Mouse (Mus musculus) ovary, postnatal 14 days (tissue): Measurements from ENCODE around the gene Shroom3.

Experiments used
- DNase-seq: peaks from one replicate; pipeline ENCODE4 v3.0.0; 2022; ENCODE audit warnings: low spot score

The Shroom3 gene

DNA sequence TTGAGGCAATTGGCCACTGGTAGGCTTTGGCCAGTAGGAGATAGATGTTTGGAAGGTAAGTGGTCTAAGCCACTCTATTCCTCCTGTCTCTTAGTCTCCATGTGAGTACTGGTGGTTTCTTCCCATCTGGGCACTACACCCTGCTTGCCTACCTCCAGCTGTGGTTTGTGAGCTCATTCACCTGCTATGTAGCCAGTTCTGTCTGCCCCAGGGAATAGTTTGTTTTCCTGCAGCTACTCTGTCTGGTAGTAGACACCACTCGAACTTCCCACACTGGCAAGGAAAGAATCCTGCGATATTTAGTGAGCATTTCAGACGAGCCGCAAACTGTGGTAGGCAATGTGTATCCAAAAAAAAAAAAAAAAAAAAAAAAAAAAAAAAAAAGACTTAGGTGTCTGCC is 68.3 kb downstream of the Shroom3 start:
- no peak for DNase-seq

DNA sequence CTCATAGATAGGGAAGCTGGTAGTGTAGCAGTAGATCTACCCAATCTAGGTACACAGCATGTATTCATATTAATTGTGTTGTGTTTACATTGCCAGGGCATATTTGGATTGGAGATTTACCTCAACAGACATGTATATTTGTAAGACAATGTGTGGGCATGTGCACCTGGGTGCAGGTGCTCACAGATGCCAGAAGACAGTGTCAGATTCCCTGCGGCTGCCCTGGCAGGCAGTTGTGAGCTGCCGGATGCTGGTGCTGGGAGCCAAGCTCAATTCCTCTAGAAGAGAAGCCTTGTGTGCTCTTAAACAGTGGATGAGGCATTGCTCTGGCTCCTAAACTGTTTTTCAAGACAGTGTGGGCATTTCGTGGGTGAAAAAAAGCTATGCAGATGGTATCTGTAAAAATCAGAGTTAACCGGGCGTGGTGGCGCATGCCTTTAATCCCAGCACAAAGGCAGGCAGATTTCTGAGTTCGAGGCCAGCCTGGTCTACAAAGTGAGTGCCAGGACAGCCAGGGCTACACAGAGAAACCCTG is 72.1 kb downstream of the Shroom3 start:
- no peak for DNase-seq

DNA sequence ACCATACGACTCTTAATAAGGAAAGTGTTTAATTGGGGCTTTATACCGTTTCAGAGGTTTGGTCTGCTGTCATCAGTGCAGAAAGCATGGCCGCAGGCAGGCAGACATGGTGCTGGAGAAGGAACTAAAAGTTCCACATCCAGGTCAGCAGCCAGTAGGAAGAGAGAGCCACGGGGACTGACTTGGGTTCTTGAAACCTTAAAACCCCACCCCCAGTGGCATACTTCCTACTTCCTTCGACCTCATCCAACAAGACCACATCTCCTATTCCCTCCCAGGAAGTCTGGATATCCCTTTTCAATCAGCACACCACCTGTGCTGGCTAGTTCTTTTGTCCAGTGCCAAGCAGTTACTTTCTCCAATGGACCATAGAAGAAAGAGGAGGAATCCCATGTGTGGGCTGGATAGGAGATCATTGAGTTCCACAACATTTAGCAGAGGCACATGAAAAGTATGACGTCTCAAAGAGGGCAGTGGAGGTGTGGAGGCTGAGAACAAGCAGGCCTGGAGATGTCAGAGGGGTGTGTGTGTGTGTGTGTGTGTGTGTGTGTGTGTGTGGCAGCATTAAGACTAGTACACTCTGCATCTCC is 76.0 kb downstream of the Shroom3 start:
- DNase-seq = no peak

DNA sequence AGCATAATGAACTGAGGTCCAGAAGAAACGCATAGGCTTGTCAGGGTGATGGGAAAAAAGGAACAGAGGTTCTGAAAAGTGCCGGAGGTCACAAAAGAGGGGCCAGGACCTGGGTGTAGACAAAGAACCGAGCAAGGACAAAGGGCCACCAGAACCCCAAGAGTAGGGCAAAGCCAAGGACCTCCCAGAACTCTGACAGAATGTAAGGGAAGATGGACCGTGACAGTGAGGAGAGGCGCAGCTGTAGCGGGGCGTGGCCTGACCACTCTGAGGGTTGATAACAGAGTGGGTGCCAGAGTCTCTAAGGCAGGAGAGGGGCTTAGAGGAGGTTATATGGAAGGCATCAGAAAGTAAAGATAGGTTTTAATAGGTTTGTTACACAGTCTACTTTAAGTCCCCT is 77.3 kb downstream of the Shroom3 start:
- no peak for DNase-seq

DNA sequence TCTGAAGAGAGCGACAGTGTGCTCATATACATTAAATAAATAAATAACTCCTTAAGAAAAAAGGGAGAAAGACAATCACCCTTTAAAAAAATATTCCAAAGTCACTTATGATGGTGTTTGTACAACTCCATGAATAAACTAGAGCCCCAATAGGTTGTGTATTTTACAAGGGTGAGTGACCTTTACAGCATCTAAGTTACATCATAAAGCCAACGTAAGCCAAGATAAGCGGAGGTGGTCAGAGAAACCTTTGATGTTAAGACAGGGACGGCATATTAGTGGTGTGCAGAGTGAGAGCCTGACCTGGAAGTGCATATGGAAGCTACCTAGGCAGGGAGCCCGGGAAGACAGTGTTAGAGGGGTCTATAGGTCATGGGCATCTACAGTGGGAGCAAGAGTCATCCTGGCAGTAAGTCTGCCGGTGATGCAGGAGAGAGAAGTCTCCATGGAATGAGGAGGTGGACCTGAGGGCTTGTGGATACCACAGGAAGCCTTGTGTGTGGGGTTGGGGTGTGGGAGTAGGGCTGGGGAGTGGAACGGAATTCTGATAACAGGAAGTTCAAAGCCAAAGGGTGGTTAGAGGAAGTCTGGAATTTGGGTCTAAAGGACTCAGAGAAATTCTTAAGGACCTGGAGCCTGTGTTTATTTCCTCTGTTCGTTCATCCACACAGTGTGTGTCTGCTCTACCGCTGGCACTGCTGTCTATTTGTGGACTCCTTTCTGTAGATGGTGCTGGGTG is 78.5 kb downstream of the Shroom3 start:
- no peak for DNase-seq

DNA sequence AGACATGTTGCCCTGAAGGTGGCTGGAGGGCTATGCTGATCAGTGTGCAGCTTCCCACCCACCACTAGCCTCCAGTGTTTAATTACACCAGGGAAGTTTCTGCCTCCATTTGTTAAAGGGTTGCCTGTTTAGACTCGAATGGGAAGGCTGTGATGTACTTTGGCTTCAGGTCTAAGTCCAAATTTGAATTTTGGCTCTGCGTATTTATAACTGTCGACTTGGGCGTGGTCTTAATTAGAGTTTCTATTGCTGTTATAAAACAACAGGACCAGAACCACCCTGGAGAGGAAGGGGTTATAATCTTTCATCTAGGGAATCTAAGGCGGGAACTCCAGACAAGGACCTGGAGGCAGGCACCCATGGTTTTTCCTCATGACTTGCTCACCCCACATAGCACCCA is 79.2 kb downstream of the Shroom3 start:
- DNase-seq = no peak

DNA sequence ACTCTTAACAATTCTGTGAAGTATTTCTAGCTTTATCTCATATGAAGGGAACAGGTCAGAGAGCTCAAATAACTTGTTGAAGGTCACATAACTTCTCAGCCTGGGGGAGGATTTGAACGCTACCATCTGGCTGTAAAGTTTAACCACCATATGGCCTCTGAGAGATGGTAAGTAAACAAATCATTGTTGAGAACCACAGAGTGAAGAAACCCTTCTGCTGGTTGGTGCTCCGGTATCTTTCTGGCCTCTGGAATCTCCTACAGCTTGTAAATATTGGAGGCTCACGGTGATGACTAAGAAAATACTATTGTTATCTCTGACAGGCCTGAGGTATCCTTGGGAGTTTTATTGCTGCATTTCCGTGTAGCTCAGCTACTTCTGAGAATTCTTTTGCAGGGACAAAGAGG is 80.3 kb downstream of the Shroom3 start:
- DNase-seq = no peak

DNA sequence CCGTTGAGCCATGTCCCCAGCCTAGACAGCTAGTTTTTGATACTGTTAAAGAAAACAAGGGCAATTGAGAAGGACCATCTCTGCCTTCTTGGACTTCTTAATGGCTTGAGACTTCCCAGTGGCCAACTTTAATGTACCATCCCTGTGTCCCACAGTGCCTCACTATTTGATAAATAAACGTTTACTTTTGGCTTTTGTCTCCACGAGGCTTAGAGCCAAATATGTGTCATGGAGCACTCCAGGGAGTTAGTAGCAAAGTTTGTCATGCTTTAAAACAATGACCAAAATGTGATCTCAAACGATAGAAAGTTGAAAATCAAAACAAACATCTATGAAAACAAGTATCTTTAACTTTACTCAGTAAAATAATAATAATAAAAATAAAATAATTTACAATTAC is 83.1 kb downstream of the Shroom3 start:
- DNase-seq = no peak

DNA sequence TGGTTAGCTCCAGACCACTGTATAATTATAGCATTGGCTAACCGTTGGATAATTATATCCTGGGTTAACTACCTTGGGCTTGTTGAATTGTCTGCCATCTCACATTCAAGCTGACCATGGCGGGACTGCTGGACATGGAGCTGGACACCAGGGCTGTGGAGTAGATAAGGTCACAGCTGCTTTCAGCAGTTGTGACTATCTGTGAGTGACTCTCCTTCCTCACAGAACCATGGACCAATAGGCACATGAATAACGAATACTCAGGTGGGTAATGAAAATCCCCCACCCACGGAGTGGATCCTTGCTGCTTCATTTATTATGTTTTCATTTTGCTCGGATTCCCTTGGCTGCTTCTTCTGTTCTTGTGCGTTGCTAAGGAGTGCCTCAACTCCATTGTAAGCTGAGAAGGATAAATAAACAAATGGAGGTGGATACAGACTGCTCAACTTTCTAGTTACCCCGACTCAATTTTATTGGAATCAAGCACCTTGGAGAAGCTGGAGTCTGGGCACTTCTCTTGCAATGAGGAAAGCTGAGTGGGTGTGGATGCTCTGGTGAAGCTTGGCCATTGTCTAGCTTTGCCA is 84.1 kb downstream of the Shroom3 start:
- no peak for DNase-seq

DNA sequence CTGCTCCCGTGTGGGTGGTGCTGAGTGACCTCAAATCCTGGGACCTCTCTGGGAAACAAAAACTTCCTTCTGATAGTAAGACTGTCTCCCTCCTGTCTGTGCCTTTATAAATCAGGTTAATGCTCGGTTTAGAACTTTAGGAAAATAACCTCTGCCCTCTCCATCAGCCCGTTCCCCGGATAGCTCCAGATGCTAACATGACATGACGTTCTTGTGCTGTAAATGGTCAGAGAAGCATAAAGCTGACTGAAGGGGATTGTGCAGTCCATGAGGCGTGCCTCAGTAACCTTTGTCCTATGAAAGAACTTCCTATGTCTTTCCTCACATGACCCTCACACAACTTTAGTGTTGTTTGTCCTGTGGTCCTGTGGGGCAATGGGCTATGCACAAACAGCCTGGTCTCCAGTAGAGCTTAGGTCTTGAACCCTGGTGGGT is 84.6 kb downstream of the Shroom3 start:
- no peak for DNase-seq

DNA sequence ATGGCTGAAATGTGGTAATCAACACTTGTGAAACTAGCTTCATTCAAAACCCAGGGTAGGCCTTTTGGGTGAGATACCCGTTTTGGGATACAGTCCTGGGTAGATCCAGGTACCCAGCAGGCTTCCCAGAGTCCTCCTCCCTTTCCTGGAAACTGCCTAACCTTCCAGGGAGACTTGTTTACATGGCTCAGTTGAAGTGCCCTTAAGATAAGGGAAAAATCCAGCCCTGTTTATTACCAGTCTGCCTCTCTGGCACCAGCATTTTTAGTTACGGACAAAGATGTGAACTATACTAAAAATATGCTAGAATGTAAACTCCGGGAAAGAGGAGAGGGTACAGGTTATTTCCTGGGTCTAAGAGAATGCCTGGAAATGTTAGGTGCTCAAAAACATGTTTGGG is 90.6 kb downstream of the Shroom3 start:
- DNase-seq = no peak

DNA sequence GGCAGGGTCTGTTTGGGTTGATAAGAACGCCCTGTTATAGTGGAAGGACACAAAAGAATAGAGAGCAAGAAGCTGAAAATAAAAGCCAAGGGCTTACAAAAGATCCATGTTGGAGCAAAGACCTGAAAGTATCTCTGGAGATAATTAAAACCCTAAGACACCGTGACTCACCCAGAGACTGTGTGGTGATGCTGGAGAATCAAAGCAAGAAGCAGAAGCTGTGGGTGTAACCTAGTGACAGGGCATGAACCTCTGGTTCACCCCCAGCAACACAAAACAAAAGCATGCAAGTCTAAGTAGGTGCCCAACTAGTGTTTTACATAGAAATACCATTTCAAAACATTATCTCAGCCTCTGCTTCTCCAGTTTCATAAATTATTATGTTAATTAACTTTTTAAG is 91.2 kb downstream of the Shroom3 start:
- no peak for DNase-seq

DNA sequence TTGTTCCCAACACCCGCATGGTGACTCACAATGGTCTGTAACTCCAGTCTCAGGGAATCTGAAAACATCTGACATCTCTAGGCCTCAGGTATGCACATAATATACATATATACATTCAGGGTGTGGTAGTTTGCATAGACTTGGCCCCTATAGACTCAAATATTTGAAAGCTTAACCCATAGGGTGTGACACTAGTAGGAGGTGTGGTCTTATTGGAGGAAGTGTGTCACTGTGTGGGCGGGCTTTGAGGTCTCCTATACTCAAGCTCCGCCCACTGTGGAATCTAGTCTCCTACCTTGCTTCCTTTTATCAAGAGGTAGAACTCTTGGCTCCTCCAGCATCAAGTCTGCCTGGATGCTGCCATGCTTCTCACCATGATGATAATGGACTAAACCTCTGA is 91.7 kb downstream of the Shroom3 start:
- no peak for DNase-seq

DNA sequence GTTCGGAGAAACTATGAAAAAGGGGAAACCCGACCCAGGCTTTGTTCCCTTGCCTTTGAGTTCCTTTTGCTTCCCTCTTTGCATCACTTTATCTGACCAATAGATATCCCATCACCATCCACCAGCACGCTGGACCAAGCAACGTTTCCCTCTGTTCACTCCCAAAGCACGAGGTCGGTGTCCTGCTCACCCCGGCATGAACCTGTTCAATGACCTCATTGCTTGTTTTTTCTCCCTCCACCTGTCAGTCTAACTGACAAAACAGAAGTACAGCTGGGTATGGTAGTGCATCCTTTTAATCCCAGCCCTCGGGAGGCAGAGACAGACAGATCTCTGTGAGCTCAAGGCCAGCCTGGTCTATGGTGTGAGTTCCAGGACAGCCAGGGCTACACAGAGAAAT is 95.2 kb downstream of the Shroom3 start:
- no peak for DNase-seq

DNA sequence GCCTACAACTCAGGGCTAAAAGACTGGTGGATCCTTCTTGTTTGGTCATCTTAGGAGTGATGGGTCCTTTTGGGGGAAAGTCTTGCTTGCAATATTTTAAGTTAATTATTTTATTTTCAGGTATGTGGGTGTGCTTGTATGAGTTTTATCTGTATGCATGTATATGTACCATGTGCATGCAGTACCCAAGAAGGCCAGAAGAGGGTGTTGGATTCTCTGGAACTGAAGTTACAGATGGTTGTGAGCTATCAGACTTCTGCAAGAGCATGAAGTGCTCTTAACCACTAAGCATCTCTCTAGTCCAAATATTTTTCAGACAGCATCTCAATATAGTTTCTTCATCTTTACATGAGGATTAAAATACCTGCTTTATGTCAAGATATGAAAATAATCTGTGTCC is 97.8 kb downstream of the Shroom3 start:
- DNase-seq = no peak

DNA sequence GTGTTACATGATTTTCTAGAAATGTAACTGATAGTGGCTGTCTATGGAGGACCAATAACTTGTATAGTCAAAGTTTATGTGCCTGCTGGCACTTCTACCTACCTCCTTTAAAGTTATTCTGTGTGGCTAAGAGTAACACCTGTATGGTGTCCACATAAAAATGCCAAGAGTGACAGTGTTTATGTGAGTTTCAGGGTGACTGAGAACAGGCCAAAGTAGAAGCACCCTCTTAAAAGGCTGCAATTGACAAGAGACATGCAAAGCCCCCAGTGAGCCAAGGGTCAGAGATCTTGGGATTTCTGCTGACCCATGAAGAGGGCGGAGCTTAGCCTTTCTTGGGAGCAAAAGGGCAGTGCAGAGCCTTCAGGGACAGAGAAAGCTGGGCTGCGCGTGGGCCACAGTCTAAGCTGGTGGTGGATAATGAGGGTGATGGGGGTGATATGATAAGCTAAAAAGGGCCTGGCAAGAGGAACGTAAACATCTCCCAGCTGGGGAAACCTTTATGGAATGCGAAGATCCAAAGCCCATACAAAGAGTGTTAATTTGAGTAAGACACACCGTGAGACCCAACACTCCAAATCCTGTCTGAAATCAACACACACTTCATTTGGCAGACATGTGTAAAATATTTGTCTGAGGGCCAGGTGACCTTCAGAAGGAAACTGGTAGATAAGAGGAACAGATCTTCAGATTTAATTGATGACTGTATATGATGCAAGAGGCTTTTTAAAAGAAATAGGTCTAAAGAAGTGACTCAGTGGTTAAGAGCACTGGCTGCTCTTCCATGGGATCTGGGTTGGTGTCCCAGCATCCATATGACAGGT is 101.0 kb downstream of the Shroom3 start:
- no peak for DNase-seq

DNA sequence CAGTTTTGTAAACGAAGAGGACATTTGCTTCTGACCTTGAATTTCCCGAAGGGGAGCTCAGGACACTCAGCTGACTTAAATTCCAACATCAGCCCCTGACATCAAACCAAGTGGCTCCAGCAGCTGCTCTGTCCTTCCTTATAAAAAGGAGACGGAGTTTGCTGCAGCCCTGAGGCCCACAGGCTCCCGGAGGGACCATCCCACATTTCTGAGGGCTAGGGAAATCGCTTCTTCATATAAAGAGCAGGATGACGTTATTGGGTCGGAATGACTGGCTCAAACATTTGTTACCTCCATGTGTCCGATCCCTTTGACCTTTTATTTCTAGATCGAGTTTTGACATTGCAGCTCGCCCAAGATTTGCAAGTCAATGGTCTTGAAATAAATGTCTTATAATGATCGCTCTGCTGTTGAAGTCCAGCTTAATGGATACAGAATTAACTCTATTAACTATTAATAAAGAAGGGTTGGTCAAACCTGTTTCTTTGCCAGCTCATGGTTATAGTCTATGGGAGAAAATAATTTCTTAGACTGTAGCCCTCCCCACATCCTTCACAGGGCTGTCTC is 102.7 kb downstream of the Shroom3 start:
- no peak for DNase-seq

DNA sequence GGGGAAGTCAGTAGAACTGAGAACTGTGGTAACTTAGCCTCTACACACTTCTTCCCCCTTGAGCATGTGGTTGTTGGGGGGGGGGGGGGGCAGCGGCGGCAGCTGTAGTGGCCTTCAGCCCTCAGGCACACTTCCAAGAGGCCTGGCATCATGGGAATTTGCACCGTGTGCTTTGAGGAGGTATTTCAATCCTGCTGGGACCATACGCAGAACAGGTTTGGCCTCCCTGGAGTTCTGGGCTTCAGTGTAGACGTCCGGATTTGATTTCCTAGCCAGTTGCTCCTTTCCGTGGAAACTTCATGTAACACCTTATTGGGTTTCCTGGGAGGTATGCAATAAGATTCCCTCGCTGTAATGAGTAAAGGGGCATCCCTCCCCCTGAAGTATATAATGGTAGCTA is 105.8 kb downstream of the Shroom3 start:
- DNase-seq = no peak

DNA sequence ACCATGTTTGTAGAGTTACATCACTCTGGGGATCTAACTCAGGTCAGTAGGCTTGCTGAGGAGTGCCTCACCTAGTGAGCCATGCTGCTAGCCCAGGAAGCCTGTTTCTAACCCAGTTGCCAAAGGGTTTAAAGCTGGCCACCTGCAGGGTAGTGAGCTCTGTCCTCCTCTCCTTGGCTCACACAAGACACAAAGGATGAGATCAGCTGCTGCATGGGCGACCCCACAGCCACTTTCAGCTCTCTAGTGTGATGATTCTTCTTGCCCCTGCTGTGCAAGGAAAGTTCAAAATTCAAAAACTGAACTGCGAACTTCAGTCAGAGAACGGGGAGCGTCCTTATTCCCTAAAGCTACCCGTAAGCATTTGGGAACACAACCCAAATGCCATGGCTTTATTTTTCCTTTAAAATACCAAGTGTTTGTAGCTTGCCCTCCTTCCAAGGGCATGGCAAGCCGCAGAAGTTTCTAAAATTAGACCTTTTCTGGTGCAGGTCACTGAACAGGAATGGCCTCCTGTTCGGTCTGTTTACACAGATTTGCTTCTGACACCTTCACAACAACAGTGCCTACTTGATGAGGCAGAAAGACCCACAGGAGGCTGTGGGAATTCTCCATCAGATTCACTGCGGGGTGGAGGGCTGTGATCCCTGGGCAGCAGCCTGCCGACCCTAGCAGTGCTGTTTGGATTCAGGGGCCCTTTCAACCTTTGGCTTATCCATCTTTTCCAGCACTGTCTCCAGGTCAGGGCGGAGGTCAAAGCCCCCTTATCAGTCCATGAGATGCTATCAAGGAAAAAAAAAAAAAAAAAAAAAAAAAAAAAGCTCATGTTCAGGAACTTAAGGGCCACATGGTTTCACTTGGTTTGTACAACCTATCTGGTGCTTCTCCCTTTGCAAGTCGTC is 113.1 kb downstream of the Shroom3 start:
- DNase-seq = no peak

DNA sequence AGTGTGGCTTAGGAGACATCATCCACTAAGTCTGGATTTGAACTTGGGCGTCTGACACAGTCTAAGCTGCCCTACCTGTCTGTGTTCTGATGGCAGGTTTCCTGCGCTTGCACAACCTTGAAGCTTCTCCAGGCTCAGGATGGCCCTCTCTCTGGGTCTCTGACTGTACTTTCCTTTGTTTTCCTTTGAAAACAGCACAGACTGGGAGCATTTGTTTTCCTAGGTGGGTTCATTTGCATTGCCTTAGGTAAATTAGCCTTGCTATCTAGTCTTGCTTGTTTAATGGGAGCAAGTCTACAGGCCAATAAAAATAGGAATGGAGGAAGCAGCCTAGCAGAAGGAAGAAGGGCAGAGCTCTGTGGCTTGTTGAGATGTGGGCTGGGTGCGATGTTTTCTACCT is 114.7 kb downstream of the Shroom3 start:
- no peak for DNase-seq

DNA sequence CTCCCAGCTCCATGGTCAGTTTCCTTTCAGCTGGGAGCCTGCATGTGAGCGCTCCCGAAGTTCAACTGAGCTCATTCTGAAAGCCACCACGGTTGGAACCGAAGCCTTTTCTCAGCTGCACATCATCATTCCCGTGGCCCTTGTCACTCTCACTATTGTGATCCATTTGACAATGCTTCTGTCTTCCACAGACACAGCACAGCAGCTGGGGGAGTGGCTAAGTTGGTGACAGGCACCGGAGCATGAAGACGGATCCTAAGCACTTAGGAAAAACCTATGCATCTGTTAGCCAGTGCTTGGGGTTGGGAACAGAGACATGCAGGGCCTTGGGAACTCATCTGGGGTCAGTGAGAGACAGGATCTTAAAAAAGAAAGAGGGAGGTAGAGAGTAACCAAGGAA is 121.1 kb downstream of the Shroom3 start:
- no peak for DNase-seq
